Mouse (Mus musculus) G1E (cell line): ENCODE measurements at regions not wholly inside any gene's neighbourhood (a gene's known extent, or its start where the extent isn't known, plus 50 kb on each side); places are given as distances from the start of the nearest gene placed in this dataset.

ENCODE experiments used
- CTCF ChIP-seq: IDR thresholded peaks from 2 replicates; pipeline ENCODE4 v1.5.1; 2012; ENCODE audit warnings: low read depth, low read length, inconsistent platforms, mixed read lengths
- GATA1 ChIP-seq: IDR thresholded peaks from 2 replicates; pipeline ENCODE4 v1.6.1; 2012; ENCODE audit warnings: borderline replicate concordance, low read length, inconsistent platforms, mixed read lengths
- GATA2 ChIP-seq: IDR thresholded peaks from 2 replicates; pipeline ENCODE4 v1.6.1; 2012; ENCODE audit warnings: low read depth, low read length, inconsistent platforms, borderline replicate concordance
- TAL1 ChIP-seq: conservative IDR thresholded peaks from 2 replicates; pipeline ENCODE4 v1.6.1; 2012; ENCODE audit warnings: low read depth, low read length, inconsistent platforms, mixed read lengths

- TF ChIP-seq CTCF (no peak), TAL1 (no peak), GATA1 (no peak), GATA2 (no peak)
Observed at GRCm38 (mm10) chr8:113263296-113263695, 372.1 kb upstream of the Mon1b start.
